In the genomic region with DNA sequence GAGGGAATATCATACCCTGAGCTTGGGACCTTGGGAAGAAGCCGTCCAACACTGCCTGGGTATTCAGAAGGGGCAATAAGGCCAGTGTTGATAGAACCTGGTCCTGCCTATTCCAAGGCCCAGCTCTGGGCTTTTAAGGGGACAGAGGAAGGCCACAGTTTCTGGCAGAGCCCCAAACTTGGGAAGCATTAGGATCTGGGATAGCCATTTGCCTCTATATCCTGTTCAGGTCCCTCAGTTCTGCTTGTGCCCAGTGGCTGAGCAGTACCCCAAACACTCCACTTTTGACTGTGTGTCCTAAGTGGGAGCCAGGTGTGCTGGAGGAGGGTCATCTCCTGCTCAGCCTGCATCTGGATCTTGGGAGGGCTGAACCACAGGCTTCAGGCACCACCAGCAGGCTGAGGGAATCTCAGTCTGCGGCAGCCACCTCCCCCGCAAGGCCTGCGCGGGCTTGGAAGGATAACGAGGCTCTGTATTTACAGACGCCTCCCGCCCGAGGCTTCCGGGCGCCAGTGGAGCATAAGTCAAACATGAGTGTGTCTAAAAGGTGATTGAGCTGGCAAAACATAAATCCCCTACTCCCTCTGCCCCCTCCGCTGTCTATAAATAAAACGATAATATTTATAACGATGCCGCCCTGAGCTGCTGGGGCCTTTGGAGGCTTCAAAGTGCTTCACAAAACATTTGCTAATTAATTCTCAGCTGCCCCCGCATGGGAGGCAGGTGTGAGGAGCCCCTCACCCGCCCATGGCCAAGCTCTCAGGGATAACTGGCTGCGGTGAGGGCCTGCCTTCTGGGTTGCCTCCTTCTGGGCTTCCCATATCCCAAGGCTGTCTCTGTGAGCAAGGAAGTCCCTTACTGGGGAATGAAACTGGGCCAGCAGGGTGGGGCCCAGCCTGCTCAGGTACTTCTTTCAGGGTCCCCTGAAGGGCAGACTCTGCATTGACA, we compare ENCODE assay signal across 8 mouse cellular contexts.
A peak's percentile ranks its signal among the peaks of the same experiment; 100 is the strongest.
DNase-seq lines count a peak whose midpoint lies in the region; ATAC-seq and TF ChIP-seq lines count a peak whose summit lies in the region.

No protein-coding gene starts in this region.

- no peaks in the 10 kb centered on the region for H3K9me3 ChIP-seq in embryonic facial prominence, embryonic 10.5 days
- H3K9me3 ChIP-seq in limb, embryonic 14.5 days (ENCODE audit: control insufficient read depth, low read length): no peaks in the 10 kb centered on the region
- no peaks in the 10 kb centered on the region for H3K9me3 ChIP-seq in neural tube, embryonic 14.5 days (ENCODE audit: control insufficient read depth, low read length)

- no peak for TF ChIP-seq POLR2A in limb, embryonic 14.5 days (IDR thresholded peaks at IDR 0.05; ENCODE audit: borderline replicate concordance, extremely low read depth, insufficient read depth, insufficient read length)

- H3K4me2 ChIP-seq in limb, embryonic 14.5 days (replicated peaks; ENCODE audit: low read depth, low read length, severe bottlenecking): no peak overlapping the region
- H3K4me2 ChIP-seq in neural tube, embryonic 14.5 days (ENCODE audit: low read depth, low read length): no peak overlapping the region

- 0 out of 2 replicates have a peak, but pooled peaks have one; percentile 17 for ATAC-seq in limb, embryonic 14.5 days (ENCODE audit: low FRiP score, low read depth)
- ATAC-seq in neural tube, embryonic 14.5 days (ENCODE audit: low read depth): peak; percentile 59; the same call in 1 of the 2 replicates

- peaks cover 54% of the 10 kb centered on the region for H3K4me1 ChIP-seq in embryonic facial prominence, embryonic 10.5 days
- H3K4me1 ChIP-seq in limb, embryonic 14.5 days (ENCODE audit: control insufficient read depth, insufficient read depth, low read length): peaks cover 54% of the 10 kb centered on the region
- peaks cover 21% of the 10 kb centered on the region for H3K4me1 ChIP-seq in neural tube, embryonic 14.5 days (ENCODE audit: control insufficient read depth, insufficient read depth, low read length)

- peaks cover 94% of the 10 kb centered on the region for H3K36me3 ChIP-seq in embryonic facial prominence, embryonic 10.5 days (replicated peaks)
- H3K36me3 ChIP-seq in limb, embryonic 14.5 days (ENCODE audit: control insufficient read depth, insufficient read depth, low read length): peaks cover 80% of the 10 kb centered on the region
- H3K36me3 ChIP-seq in neural tube, embryonic 14.5 days (ENCODE audit: control insufficient read depth, insufficient read depth, low read length): peaks cover 3% of the 10 kb centered on the region; the same call in 1 of the 2 replicates

- 30% methylated on average over 18 of the region's 18 CpGs for WGBS in embryonic facial prominence, embryonic 10.5 days
- 7% methylated on average over 18 of the region's 18 CpGs for WGBS in limb, embryonic 14.5 days
- 12% methylated on average over 18 of the region's 18 CpGs for WGBS in neural tube, embryonic 14.5 days

- H3K4me3 ChIP-seq in embryonic facial prominence, embryonic 10.5 days: no peak overlapping the region
- no peak overlapping the region for H3K4me3 ChIP-seq in limb, embryonic 14.5 days (replicated peaks; ENCODE audit: low read length)
- no peak overlapping the region for H3K4me3 ChIP-seq in neural tube, embryonic 14.5 days (ENCODE audit: low read depth, low read length)

- no peak overlapping the region for H3K9ac ChIP-seq in limb, embryonic 14.5 days (ENCODE audit: low read depth, low read length, severe bottlenecking)
- H3K9ac ChIP-seq in neural tube, embryonic 14.5 days (replicated peaks; ENCODE audit: low read depth, low read length): no peak overlapping the region

- H3K27me3 ChIP-seq in embryonic facial prominence, embryonic 10.5 days (replicated peaks; ENCODE audit: low read depth, poor library complexity, severe bottlenecking): no peaks in the 10 kb centered on the region
- no peaks in the 10 kb centered on the region for H3K27me3 ChIP-seq in limb, embryonic 14.5 days (ENCODE audit: control insufficient read depth, insufficient read depth, low read length)
- H3K27me3 ChIP-seq in neural tube, embryonic 14.5 days (ENCODE audit: control insufficient read depth, insufficient read depth, low read length): no peaks in the 10 kb centered on the region; the same call in 1 of the 2 replicates

- intact Hi-C loops in left cerebral cortex, postnatal 4 days (cut with DNase I): no loop called here
- intact Hi-C loops in heart, postnatal 14 days (cut with DNase I): no loop called here

- peak overlapping the region; percentile 57 for H3K27ac ChIP-seq in embryonic facial prominence, embryonic 10.5 days (replicated peaks)
- H3K27ac ChIP-seq in limb, embryonic 14.5 days (replicated peaks; ENCODE audit: low read depth, low read length): peak overlapping the region; percentile 71
- peak overlapping the region; percentile 55; the same call in 1 of the 2 replicates for H3K27ac ChIP-seq in neural tube, embryonic 14.5 days (ENCODE audit: low read depth, low read length)

- DNase-seq in left cerebral cortex, adult 18-20 months (ENCODE audit: low spot score in 2 of 2): peak; percentile 63 to 79
- DNase-seq in left cerebral cortex, postnatal 4 days: no peak
- no peak for DNase-seq in embryonic facial prominence, embryonic 10.5 days (ENCODE audit: low spot score)
- DNase-seq in heart, postnatal 14 days: peak; percentile 54 to 58
- DNase-seq in limb, embryonic 14.5 days (ENCODE audit: low spot score): no peak
- DNase-seq in cerebellum, adult 18-20 months: no peak
- DNase-seq in cerebellum, adult 11-12 months: no peak

Comparison
In these comparisons a context has a peak if more than half of its experiments do, and no peak if none do; other contexts are left out.
1. DNase-seq: peak in left cerebral cortex, adult 18-20 months (2 of 2) and heart, postnatal 14 days (2 of 2); none in left cerebral cortex, postnatal 4 days (single experiment), embryonic facial prominence, embryonic 10.5 days (single experiment), limb, embryonic 14.5 days (single experiment), cerebellum, adult 18-20 months (0 of 2) and cerebellum, adult 11-12 months (single experiment).
2. Peak in every context shown above with its lines, with median percentiles within 50 percentile points of each other: H3K27ac ChIP-seq.